Mouse (Mus musculus): Measurements from ENCODE around the gene Il17ra. TPM values are rescaled to one million over a fixed set of nuclear protein-coding genes. Genes with fewer than 3 reads are reported as not detected.

Il17ra gene
- polyA plus RNA-seq, 1 experiment, result 10.8 TPM

- TF ChIP-seq FOSL1 (IDR thresholded peaks at IDR 0.05; ENCODE audit: insufficient read depth, low read length, poor library complexity, severe bottlenecking) (no peak), USF1 (IDR thresholded peaks at IDR 0.05; ENCODE audit: low read depth) (no peak), MYOD1 (IDR thresholded peaks at IDR 0.05; ENCODE audit: control insufficient read depth, insufficient read length, low read depth) (no peak), MAX (IDR thresholded peaks at IDR 0.05) (no peak), CTCF (IDR thresholded peaks at IDR 0.05; ENCODE audit: control insufficient read depth, insufficient read depth, insufficient read length) (no peak), MYOG (IDR thresholded peaks at IDR 0.05; ENCODE audit: control insufficient read depth, extremely low read depth, insufficient read length) (no peak), CEBPB (IDR thresholded peaks at IDR 0.05; ENCODE audit: low read depth) (no peak)
- H3K27me3 ChIP-seq (ENCODE audit: control insufficient read depth, insufficient read depth, insufficient read length), result no peaks in the 10 kb centered on the region
- H3K79me3 ChIP-seq (ENCODE audit: low read depth), result no peaks in the 10 kb centered on the region
- H3ac ChIP-seq (ENCODE audit: control insufficient read depth, insufficient read length, low read depth), result no peak overlapping the region
- no peak overlapping the region for H3K4me3 ChIP-seq (ENCODE audit: insufficient read depth, poor library complexity, severe bottlenecking)
- H3K36me3 ChIP-seq (ENCODE audit: control insufficient read depth, insufficient read depth), result no peaks in the 10 kb centered on the region
- no peaks in the 10 kb centered on the region for H3K79me2 ChIP-seq (ENCODE audit: control insufficient read depth, insufficient read depth)
Measured at GRCm38 (mm10) chr6:120452384-120453102, 10.5 kb upstream of the Il17ra start.

GRCm38 (mm10) chr6:120453103-120453445 lies 10.0 kb upstream of the Il17ra start:
- Histone ChIP-seq H3K4me3 (ENCODE audit: insufficient read depth, poor library complexity, severe bottlenecking) (no peak overlapping the region), H3ac (ENCODE audit: control insufficient read depth, insufficient read length, low read depth) (no peak overlapping the region), H3K79me3 (ENCODE audit: low read depth) (no peaks in the 10 kb centered on the region), H3K79me2 (ENCODE audit: control insufficient read depth, insufficient read depth) (no peaks in the 10 kb centered on the region), H3K36me3 (ENCODE audit: control insufficient read depth, insufficient read depth) (no peaks in the 10 kb centered on the region), H3K27me3 (ENCODE audit: control insufficient read depth, insufficient read depth, insufficient read length) (no peaks in the 10 kb centered on the region)
- peak; percentile 94 for TF ChIP-seq MAX (IDR thresholded peaks at IDR 0.05)
- no peak for TF ChIP-seq USF1 (IDR thresholded peaks at IDR 0.05; ENCODE audit: low read depth)
- peak; percentile 62 for TF ChIP-seq MYOD1 (IDR thresholded peaks at IDR 0.05; ENCODE audit: control insufficient read depth, insufficient read length, low read depth)
- no peak for TF ChIP-seq MYOG (IDR thresholded peaks at IDR 0.05; ENCODE audit: control insufficient read depth, extremely low read depth, insufficient read length)
- TF ChIP-seq CTCF (IDR thresholded peaks at IDR 0.05; ENCODE audit: control insufficient read depth, insufficient read depth, insufficient read length), result no peak
- no peak for TF ChIP-seq CEBPB (IDR thresholded peaks at IDR 0.05; ENCODE audit: low read depth)
- TF ChIP-seq FOSL1 (IDR thresholded peaks at IDR 0.05; ENCODE audit: insufficient read depth, low read length, poor library complexity, severe bottlenecking), result peak; percentile 42

- Histone ChIP-seq H3K4me3 (ENCODE audit: insufficient read depth, poor library complexity, severe bottlenecking) (no peak overlapping the region), H3K36me3 (ENCODE audit: control insufficient read depth, insufficient read depth) (no peaks in the 10 kb centered on the region), H3K27me3 (ENCODE audit: control insufficient read depth, insufficient read depth, insufficient read length) (no peaks in the 10 kb centered on the region), H3K79me3 (ENCODE audit: low read depth) (no peaks in the 10 kb centered on the region), H3K79me2 (ENCODE audit: control insufficient read depth, insufficient read depth) (no peaks in the 10 kb centered on the region), H3ac (ENCODE audit: control insufficient read depth, insufficient read length, low read depth) (no peak overlapping the region)
- TF ChIP-seq MAX (IDR thresholded peaks at IDR 0.05) (no peak), MYOD1 (IDR thresholded peaks at IDR 0.05; ENCODE audit: control insufficient read depth, insufficient read length, low read depth) (no peak), USF1 (IDR thresholded peaks at IDR 0.05; ENCODE audit: low read depth) (no peak), CEBPB (IDR thresholded peaks at IDR 0.05; ENCODE audit: low read depth) (no peak), FOSL1 (IDR thresholded peaks at IDR 0.05; ENCODE audit: insufficient read depth, low read length, poor library complexity, severe bottlenecking) (no peak)
Measured at GRCm38 (mm10) chr6:120453556-120453955, 9.5 kb upstream of the Il17ra start.

GRCm38 (mm10) chr6:120454627-120455077 lies 8.4 kb upstream of the Il17ra start:
- no peaks in the 10 kb centered on the region for H3K79me2 ChIP-seq (ENCODE audit: control insufficient read depth, insufficient read depth)
- no peaks in the 10 kb centered on the region for H3K36me3 ChIP-seq (ENCODE audit: control insufficient read depth, insufficient read depth)
- H3ac ChIP-seq (ENCODE audit: control insufficient read depth, insufficient read length, low read depth), result no peak overlapping the region
- H3K79me3 ChIP-seq (ENCODE audit: low read depth), result no peaks in the 10 kb centered on the region
- H3K4me3 ChIP-seq (ENCODE audit: insufficient read depth, poor library complexity, severe bottlenecking), result no peak overlapping the region
- TF ChIP-seq MYOG (IDR thresholded peaks at IDR 0.05; ENCODE audit: control insufficient read depth, extremely low read depth, insufficient read length), result no peak
- TF ChIP-seq CTCF (IDR thresholded peaks at IDR 0.05; ENCODE audit: control insufficient read depth, insufficient read depth, insufficient read length), result no peak
- TF ChIP-seq MYOD1 (IDR thresholded peaks at IDR 0.05; ENCODE audit: control insufficient read depth, insufficient read length, low read depth), result no peak
- TF ChIP-seq FOSL1 (IDR thresholded peaks at IDR 0.05; ENCODE audit: insufficient read depth, low read length, poor library complexity, severe bottlenecking), result no peak
- TF ChIP-seq CEBPB (IDR thresholded peaks at IDR 0.05; ENCODE audit: low read depth), result no peak
- no peak for TF ChIP-seq MAX (IDR thresholded peaks at IDR 0.05)
- TF ChIP-seq USF1 (IDR thresholded peaks at IDR 0.05; ENCODE audit: low read depth), result no peak
- H3K27me3 ChIP-seq (ENCODE audit: control insufficient read depth, insufficient read depth, insufficient read length), result no peaks in the 10 kb centered on the region

- Histone ChIP-seq H3ac (ENCODE audit: control insufficient read depth, insufficient read length, low read depth) (no peak overlapping the region), H3K79me2 (ENCODE audit: control insufficient read depth, insufficient read depth) (no peaks in the 10 kb centered on the region), H3K79me3 (ENCODE audit: low read depth) (no peaks in the 10 kb centered on the region), H3K4me3 (ENCODE audit: insufficient read depth, poor library complexity, severe bottlenecking) (no peak overlapping the region), H3K27me3 (ENCODE audit: control insufficient read depth, insufficient read depth, insufficient read length) (no peaks in the 10 kb centered on the region), H3K36me3 (ENCODE audit: control insufficient read depth, insufficient read depth) (no peaks in the 10 kb centered on the region)
- TF ChIP-seq MYOD1 (IDR thresholded peaks at IDR 0.05; ENCODE audit: control insufficient read depth, insufficient read length, low read depth), result no peak
- TF ChIP-seq MAX (IDR thresholded peaks at IDR 0.05), result no peak
- no peak for TF ChIP-seq USF1 (IDR thresholded peaks at IDR 0.05; ENCODE audit: low read depth)
- TF ChIP-seq MYOG (IDR thresholded peaks at IDR 0.05; ENCODE audit: control insufficient read depth, extremely low read depth, insufficient read length), result no peak
- TF ChIP-seq CTCF (IDR thresholded peaks at IDR 0.05; ENCODE audit: control insufficient read depth, insufficient read depth, insufficient read length), result no peak
- no peak for TF ChIP-seq CEBPB (IDR thresholded peaks at IDR 0.05; ENCODE audit: low read depth)
- no peak for TF ChIP-seq FOSL1 (IDR thresholded peaks at IDR 0.05; ENCODE audit: insufficient read depth, low read length, poor library complexity, severe bottlenecking)
Measured at GRCm38 (mm10) chr6:120457074-120457473, 6.0 kb upstream of the Il17ra start.

All from C2C12 (cell line).